Mouse (Mus musculus) frontal cortex, postnatal 25 days (tissue): ENCODE data around the gene Mutyh.
"Not testable (repeated sequence)": the region's sequence is repeated elsewhere in the genome, so short reads cannot be mapped to it uniquely, and the experiment has no call there.

Experiments used
- DNase-seq, 2 experiments: peaks; one replicate each; pipeline ENCODE4 v3.0.0; 2022; ENCODE audit warnings: low spot score in 2 of 2

The Mutyh gene

DNA sequence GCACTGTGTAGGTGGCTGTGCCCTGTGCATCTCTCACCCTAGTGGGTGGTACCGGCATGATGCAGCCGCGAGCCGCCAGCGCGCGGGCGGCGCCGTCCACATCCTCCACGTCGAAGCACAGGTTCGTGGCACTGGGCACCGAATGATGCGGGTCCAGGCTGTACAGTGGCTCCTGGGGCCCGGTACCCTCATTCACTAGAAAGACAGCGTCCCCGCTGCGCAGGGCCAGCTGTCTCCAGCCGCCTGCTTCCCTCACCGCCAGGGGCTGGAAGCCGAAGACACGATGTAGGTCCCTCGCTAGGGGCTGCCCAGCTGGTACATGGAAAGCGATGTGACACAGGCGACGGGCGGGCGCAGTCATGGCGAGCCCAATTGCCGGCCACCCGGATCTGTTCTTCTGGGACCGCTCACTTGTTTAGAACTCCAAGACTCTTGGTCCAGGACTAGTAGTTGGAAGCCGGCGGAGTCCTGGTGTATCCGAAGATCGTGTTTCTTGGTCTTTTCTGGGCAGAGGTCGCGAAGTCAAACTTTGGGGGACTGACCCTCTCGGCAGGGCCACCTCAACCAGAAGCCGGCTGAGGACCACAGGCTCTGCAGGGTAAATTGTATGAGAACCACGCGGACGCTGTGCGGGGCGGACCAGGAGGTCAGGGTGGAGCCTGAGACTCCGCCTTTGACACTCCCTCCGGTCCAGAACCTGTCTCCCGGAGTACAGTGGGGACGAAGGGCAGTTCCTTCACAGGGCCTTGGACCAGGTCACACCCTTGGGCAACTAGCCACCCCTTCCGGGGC lies 13.6 kb downstream of the Mutyh start:
- no peak for DNase-seq

DNA sequence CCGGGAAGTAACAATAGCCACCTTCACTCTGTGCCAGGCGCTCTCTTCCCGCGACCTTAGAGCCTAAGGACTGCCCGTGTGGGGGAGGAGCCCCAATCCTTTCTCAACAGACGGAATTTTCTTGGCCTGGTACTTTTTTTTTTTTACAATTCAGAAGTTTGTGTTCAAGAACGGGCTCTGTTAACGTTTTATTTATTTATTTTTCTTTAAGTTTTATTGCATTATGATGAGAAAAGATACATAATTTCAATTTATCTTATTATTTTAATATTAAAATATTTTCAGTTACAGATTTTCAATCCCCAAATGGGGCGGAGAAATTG lies 14.1 kb downstream of the Mutyh start, which contains the start of gene Hpdl:
Hpdl (minus strand) TSS at position 14 of the 323 bp plus-strand sequence.
- DNase-seq: no peak

DNA sequence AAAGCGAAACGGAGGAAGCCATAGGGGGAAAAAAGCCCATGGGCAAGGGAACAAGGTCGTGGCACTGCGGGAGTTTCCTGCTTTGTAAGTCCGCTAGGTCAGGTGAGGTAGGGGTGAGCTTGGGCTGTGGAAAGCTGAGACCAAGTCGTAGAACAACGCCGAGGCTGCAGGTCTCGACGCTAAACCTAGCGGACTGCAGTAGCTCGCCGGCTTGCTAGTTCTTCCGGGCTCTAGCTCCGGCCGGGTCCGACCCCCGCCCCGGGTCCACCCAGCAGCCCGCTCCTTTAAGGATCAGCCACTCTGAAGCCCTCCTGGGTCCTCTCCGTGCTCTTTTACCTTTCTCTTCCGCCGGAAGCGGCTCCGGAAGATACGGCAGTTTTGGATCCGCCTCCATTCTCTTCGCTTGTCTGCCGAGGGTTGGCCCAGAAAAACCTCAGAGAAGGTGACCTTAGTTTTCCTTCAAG lies 17.1 kb downstream of the Mutyh start:
- peak; percentile 54 to 60 for DNase-seq

DNA sequence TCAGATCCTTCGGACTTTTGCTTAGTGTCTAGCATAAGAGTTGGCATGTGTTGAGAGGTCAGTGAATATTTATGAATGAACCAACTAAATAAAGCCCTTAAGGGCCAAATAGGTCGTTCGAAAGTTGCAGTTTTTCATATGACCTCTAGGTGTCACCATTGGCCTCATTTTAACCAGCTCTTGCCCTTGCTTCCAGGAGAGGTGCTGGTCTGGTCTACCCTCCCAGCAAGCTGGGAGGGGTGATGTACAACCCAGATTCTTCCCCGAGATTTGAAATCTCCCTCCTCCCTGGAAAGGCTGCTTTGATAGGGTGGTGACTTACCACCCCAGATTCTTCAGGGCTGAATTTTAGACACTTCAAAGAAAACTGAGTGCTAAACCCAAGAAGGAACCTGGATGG lies 20.3 kb downstream of the Mutyh start:
- no peak for DNase-seq

DNA sequence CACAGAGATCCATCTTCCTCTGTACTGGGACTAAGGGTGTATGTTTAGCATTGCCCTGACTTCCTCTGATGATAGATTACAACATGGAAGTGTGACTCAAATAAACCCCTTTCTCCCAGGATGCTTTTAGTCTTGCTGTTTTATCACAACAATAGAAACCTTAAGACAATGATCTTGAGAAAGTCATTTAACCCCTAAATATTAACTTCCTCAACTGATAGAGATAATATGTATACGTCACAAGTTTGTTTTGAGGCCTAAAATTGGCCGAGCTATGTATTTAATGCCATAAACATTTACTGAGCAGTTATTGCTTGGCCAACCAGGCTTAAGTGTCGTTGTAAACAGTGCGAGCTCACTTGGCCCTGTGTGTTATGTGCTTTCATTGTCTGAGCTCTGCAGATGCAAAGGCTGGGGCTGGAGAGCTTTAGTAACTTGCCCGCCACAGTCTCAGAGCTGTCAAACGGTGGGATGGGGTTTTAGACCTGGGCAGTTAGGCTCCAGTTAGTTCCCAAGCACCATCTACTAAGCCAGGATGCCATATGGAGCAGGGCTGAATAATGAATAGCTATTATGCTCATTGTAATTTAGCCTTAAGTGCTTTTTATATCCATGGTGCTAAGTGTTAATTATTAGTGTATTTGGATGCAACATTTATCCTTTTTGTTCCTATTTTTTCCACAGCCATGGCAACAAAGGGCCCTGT lies 22.0 kb downstream of the Mutyh start:
- no peak for DNase-seq

DNA sequence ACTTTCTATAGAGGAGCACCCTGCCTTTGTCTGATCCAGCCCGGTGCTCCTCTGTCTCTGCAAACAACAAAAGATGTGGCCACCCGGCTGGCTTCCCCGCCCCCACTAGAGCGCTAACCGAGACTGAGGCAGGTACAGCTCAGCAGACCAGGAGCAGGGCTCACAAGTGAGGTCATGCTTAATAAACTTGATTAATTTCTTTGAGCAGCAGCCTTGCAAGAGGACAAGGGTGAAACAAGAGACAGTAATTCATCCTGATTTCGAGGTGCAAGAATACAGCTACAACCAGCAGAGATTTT lies 22.5 kb downstream of the Mutyh start:
- no peak for DNase-seq

DNA sequence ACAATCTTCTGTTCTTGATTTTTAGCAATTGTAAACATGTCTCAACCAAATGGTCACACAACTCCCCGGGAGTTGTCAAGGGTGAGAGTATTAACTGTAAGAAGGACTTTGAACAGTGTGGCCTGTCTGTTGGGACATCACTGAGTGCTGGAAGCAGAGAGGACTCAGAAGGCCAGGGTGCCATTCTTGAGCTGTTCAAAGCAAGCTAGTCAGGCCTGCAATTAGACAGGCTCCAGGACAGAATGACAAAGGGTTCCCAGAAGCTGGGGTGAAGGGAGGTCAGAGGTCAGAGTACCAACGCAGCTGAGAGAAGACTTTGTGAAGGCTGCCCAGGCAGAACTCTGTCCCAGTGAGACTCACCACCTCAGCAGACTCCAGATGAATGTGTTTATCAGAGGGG lies 31.5 kb downstream of the Mutyh start:
- no peak for DNase-seq

DNA sequence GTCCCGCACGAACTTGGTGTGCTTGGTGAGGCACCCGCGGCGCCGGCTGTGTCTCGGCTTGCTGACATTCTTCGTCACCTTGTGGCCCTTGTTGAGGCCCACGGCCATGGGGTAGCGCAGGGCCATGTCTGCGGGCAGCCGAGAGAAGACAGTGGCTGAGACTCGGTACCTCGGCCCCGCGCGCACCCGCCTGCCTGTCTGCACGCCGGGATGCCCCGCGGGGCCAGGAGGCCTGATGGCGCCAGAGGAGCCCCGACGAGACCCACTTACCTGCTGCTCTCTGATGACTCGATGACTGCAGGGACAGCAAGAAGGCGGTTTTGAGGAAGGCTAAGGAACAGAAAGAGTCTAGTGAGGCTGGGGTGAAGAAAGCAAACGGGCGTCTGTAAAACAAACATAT lies 32.6 kb downstream of the Mutyh start:
- DNase-seq: not testable (repeated sequence)

DNA sequence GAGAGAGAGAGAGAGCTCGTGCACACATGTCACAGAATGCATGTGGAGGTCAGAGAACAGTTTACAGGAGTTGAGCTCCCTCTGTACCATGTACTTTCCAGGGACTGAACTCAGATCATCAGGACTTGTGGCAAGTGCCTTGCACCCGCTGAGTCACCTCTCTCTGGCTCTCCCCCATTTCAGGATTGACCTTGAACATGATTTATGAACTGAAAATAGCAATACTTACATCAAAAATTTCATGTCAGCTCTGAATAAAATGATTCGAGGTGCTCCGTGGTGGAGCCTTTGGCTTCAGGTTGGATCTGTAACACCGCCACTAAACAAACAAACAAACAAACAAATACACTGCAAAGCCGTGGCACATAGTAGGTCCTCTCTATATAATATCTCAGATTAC lies 33.3 kb downstream of the Mutyh start:
- DNase-seq: no peak

DNA sequence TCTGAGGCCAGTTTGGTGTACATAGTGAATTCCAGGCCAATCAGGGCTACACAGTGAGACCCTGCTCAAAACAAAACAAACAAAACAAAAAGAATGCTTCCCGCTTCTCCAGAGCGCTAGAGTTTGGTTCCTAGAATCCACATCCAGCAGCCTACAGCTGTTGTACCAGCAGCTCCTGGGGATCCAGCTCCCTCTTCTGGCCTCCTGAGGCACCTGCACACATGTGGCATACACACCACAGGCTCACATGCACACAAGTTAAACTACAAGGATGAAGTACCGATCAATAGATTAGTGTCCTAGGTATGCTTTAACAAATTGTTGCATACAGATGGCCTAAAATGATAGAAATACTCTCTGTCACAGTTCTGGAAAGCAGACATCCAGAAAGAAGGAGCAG lies 36.8 kb downstream of the Mutyh start:
- DNase-seq: no peak

DNA sequence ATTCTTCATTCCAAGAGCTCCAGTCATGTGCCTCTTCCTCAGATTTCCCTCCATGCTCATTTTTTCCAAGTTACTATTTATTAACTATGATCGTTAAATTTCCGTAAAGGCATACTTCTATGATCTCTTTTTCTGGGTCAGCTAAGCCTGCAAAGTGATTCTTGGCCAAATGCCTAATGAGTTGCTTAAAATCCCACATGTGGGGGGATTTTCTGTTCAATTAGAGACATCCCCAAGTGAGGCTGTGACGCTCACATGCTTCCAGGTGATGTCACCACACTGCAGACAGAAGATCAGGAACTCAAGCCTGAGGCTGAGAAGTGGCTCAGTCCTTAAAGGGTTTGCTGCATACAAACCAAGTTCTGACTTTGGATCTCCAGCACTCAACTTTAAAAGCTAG lies 42.4 kb downstream of the Mutyh start:
- no peak for DNase-seq

DNA sequence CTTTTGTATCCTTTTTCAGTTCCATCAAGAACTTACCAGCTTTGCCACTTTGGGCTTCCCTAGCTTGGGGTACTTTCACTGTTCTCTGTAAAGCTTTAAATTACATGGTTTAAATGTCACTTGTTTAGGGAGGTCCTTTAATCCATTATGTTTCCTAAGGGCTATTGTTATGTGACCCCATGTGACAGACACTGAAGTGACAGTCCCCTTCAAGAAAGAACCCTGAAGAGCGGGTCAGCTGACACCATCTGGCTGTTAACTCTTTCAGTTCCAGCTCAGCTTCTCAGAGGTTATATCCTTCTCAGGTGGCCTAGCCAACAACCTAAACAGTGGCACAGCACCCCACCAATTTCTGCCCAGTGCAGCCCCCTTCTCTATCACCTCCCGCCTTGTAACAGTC lies 46.8 kb downstream of the Mutyh start:
- DNase-seq: no peak

DNA sequence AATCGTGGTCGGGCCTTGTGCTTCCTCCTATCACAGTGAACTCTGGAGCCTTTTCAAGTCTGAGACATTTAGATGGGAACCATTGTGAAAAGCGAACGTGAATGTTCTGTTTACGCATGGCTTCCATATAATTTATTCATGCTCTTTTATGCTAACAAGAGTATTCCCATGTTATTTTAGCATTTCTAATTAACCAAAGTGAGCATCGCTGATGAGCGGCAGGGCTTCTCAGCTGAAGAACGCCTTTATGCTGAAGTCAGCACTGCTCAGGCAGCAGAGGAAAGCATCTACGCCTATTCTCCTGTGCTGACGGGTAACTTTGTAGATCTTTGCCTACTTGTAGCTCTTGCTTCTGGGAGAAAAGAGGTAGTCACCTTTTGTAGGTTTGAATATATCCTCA lies 49.7 kb downstream of the Mutyh start:
- DNase-seq: no peak

DNA sequence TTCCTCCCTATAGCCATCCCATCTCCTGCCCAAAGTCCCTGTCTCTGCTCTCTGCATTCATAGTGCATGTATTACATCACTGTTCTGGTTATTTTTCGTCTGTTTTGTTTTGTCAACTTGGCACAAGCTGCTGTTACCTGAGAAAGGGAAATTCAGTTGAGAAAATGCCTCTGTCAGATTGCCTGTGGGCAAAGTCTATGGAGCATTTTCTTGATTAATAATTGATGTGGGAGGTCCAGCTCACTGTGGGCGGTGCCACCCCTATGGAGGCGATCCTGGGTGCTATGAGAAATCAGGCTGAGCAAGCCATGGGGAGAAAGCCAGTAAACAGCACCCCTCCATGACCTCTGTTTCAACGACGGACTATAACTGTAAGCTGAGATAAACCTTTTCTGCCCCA lies 52.2 kb downstream of the Mutyh start:
- DNase-seq: no peak

DNA sequence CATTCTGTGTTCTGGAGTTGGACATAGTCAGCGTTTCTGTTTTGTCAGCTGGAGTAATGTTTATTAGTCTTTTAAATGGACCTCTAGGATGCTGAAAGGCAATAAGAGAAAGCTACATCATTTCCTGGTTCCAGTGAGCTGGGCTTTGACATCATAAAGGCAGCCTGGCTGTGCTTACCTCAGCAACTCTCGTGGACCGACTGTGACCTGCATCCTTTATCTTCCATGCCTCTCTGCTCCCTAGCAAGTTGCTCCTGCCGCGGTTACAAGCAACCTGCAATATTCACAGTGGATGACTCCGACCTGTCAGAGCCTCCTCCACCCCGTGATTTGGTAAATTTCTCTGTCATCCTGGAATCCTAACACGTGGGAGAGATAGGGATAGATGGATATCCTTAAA lies 54.5 kb downstream of the Mutyh start:
- DNase-seq: no peak
